Mouse (Mus musculus) forebrain, embryonic 11.5 days (tissue): ENCODE measurements around the gene Ctf1. TPM values are rescaled to one million over a fixed set of nuclear protein-coding genes. Genes with fewer than 3 reads are reported as not detected.
A peak's percentile ranks its signal among the peaks of the same experiment; 100 is the strongest.

Source experiments
- ATAC-seq: fragments of 200-750 bp; cut with Nextera tagmentation; replicated peaks from 2 replicates; pipeline ENCODE4 v1.8.0; 2017; ENCODE audit warnings: moderate TSS enrichment; ENCODE audit not compliant: low FRiP score
- DNase-seq: peaks from one replicate; pipeline ENCODE4 v3.0.0-alpha.2; 2017; ENCODE audit warnings: low spot score
- H3K27ac ChIP-seq: fragments of 300-500 bp; sonication (generic); 2 replicates; pipeline ENCODE4 v1.5.1; 2014; ENCODE audit warnings: low read depth, low read length
- H3K27me3 ChIP-seq: fragments of 300-500 bp; sonication (generic); 2 replicates; pipeline ENCODE4 v1.6.1; 2014; ENCODE audit warnings: mild to moderate bottlenecking, low read length, mixed read lengths; ENCODE audit not compliant: control insufficient read depth, insufficient read depth
- H3K36me3 ChIP-seq: fragments of 300-500 bp; sonication (generic); 2 replicates; pipeline ENCODE4 v1.6.1; 2014; ENCODE audit warnings: mild to moderate bottlenecking, low read length, moderate library complexity, mixed read lengths; ENCODE audit not compliant: control insufficient read depth, insufficient read depth
- H3K4me1 ChIP-seq: fragments of 300-500 bp; sonication (generic); replicated peaks from 2 replicates; pipeline ENCODE4 v1.6.1; 2014; ENCODE audit warnings: low read length, mixed read lengths; ENCODE audit not compliant: control insufficient read depth, insufficient read depth
- H3K4me2 ChIP-seq: fragments of 300-500 bp; sonication (generic); 2 replicates; pipeline ENCODE4 v1.6.1; 2014; ENCODE audit warnings: low read depth, mild to moderate bottlenecking, low read length, moderate library complexity, mixed read lengths; ENCODE audit not compliant: severe bottlenecking
- H3K4me3 ChIP-seq: fragments of 300-500 bp; sonication (generic); 2 replicates; pipeline ENCODE4 v1.5.1; 2014; ENCODE audit warnings: low read depth, low read length
- H3K9ac ChIP-seq: fragments of 300-500 bp; sonication (generic); 2 replicates; pipeline ENCODE4 v1.6.1; 2014; ENCODE audit warnings: low read length
- H3K9me3 ChIP-seq: fragments of 300-500 bp; sonication (generic); 2 replicates; pipeline ENCODE4 v1.6.1; 2016; ENCODE audit warnings: low read length, mixed read lengths; ENCODE audit not compliant: control insufficient read depth
- WGBS: fragments of 180-500 bp; shearing (Covaris S2); extraction: QIAGEN DNeasy Blood & Tissue Kit; methylation state at CpG from one replicate; pipeline ENCODE4 v1.1.7; 2014; 5-methylcytosine and 5-hydroxymethylcytosine counted together
- polyA plus RNA-seq: library from polyadenylated mRNA; unstranded; fragments of >200 nt; fragmentation: Nextera tagmentation; extraction: Ambion mirVana; gene quantifications from 2 replicates; pipeline ENCODE4 v1.2.1, GENCODE M21; 2014

Gene Ctf1
- polyA plus RNA-seq, 1 experiment from 2014 or later = 7.2 TPM

DNA sequence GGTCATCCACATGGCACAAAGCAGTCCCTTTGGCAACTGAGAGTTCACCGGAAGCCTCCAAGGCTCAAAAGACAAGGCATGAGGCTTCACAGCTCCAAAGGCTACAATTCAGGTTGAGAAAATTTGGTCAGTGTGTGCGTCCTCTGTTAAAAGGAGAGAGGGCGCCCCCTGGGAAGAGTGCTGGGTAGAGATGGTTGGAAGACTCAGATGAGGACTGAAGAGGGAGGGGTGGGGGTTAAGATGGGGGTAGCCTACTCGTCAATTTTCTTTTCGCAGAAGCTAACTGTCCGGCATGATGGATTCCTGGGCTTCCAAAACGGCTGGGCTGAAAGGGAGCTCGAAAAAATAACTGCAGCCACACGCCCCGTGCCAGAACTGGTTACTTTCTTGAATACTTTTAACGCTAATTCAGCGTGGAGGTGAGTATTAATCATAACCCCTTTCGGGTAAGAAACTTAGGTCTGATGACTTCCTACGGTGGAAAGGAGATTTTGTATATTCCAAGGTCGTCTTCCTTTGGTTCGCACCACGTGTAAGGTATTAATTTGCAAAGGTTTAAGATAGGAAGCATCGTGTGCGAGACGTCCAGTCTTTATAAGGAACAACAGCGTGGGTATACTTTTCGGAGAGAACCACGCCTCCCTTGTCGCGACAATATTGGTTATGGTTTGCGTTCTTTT is 32.0 kb downstream of the Ctf1 start, which contains the start of gene Fbxl19:
Gene Fbxl19 (plus strand): TSS at position 178 of the 680 bp plus-strand sequence.
- 1% methylated on average over 26 of the region's 26 CpGs for WGBS
- Histone ChIP-seq H3K9me3 (no peaks in the 10 kb centered on the region), H3K27ac (peak within 1 kb of the TSS; percentile 90), H3K27me3 (no peaks in the 10 kb centered on the region), H3K4me1 (no peaks in the 10 kb centered on the region; the same call in 1 of the 2 replicates), H3K36me3 (no peaks in the 10 kb centered on the region; the same call in 1 of the 2 replicates), H3K4me2 (peak within 1 kb of the TSS; percentile 82), H3K9ac (peak within 1 kb of the TSS; percentile 89), H3K4me3 (peak within 1 kb of the TSS; percentile 88)
- ATAC-seq (no peak), DNase-seq (peak; percentile 82)

DNA sequence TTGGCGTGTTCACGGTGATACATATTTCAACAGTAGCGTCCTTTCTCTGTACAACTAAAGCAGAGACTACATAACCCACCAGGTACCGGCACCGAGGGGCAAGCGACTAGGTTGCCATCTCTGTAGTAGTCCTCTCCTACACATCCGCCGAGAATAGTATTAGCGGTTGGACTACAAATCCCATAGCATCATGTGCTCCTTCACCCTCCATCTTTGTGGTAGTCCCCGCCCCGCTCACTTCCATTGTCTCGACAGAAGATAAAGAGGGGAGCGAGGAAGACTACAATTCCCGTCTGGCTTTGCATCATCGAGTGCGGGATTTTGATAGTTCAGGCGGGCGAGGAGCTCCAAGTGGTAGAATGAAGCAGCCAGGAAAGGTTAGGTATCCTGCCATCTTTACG is 32.7 kb downstream of the Ctf1 start:
- no peaks in the 10 kb centered on the region for H3K9me3 ChIP-seq
- H3K36me3 ChIP-seq = no peaks in the 10 kb centered on the region; the same call in 1 of the 2 replicates
- peak overlapping the region; percentile 88 for H3K4me3 ChIP-seq
- under 1% methylated on average over 19 of the region's 19 CpGs for WGBS
- H3K4me2 ChIP-seq = peak overlapping the region; percentile 82
- no peaks in the 10 kb centered on the region for H3K27me3 ChIP-seq
- no peaks in the 10 kb centered on the region; the same call in 1 of the 2 replicates for H3K4me1 ChIP-seq
- peak; percentile 93 for DNase-seq
- H3K27ac ChIP-seq = peak overlapping the region; percentile 90
- peak overlapping the region; percentile 89 for H3K9ac ChIP-seq
- peak; percentile 80 for ATAC-seq

DNA sequence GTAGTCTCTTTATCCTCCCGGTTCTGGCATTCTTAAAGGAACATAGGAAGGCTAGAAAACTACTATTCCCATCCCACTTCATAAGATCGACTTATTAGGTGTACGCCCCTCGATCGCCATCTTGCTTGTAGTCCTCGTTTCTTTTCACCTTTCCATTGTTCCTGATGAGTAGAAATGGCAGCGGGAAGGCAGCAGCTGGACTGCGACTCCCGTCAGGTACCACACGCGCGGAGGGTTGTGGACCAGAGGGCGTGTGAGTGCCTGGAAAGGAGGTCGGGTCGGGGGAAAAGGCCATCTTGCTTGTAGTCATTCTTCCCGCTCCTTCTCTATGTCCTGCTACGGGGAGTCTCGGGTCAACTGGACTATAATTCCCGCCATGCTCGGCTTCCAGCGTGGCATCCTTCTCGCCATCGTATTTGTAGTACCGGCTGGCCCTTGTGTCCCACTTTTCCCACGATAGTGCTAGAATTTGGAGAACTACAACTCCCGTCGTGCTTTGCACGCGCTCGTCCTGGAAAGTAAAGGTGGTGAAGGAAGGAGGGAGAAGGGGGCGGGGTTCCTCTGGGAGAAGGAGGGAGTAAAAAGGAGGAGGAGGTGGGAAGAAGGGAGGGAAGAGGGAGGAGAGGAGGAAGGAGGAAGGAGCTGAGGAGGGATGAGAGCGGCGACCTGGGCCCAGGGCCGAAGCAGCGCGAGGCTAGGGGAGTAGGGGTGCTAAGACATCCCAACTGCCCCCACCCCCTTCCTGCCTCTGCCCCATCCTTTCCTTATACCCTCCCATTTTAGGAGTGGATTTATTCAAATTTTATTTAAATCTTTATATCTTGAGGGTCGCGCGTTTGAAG is 33.3 kb downstream of the Ctf1 start:
- WGBS = under 1% methylated on average over 36 of the region's 39 CpGs

DNA sequence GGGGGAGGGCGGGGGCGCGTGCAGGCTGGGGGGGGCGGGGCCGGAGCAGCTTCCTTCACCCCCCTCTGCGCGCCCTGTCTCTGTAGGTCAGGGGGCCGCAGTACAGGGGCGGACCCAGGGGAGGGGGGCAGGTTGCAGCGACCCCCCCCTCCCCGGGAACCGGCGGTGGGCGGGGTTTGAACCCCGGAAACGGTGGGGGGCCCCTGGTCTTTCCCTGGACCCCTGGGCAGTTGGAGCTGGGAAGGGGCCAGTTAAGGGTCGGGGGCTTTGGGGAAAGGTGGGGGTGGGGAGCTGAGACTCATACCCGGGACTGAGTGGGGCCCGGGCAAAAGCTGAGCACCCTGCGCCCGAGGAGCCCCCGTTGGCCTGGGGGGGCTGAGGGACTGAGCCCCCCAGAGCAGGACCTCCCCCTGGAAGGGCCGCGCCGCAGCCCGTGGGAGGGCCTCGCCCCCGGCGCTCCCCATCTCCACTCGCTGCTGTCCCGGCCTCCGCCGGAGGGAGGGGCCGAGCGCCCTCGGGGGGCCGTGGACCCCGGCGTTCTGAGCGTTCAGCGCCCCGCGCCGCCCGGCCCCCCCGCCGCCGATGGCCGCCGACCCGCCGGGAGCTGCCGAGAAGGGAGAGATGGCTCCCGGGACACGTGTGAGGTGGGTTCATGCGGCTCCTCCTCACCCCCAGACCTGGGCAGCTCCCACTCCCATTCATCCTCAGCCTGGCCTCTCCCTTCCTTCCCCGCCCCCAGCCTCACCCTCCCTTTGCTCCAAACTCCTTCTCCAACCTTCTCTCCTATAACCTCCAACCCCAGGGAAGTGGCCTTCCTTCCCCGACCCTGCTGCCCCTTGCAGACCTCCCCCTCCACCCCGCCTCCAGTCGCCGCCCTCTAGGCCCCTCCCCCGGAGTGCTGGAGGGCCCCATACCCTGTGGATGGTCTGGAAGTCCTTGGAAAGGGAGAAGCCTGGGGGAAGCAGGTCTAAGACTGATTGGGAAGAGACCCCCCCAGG is 34.3 kb downstream of the Ctf1 start:
- H3K9me3 ChIP-seq = no peaks in the 10 kb centered on the region
- peak overlapping the region; percentile 88 for H3K4me3 ChIP-seq
- H3K27ac ChIP-seq = peak overlapping the region; percentile 90
- ATAC-seq (peak; percentile 25; the same call in 1 of the 2 replicates), DNase-seq (peak; percentile 83)
- peak overlapping the region; percentile 82 for H3K4me2 ChIP-seq
- WGBS = 1% methylated on average over 55 of the region's 62 CpGs
- peak overlapping the region; percentile 89 for H3K9ac ChIP-seq
- H3K36me3 ChIP-seq = peaks cover 7% of the 10 kb centered on the region
- no peaks in the 10 kb centered on the region; the same call in 1 of the 2 replicates for H3K4me1 ChIP-seq
- H3K27me3 ChIP-seq = no peaks in the 10 kb centered on the region

More for the DNA sequence above, 33.3 kb downstream of the Ctf1 start:
- Histone ChIP-seq H3K9ac (peak overlapping the region; percentile 89), H3K9me3 (no peaks in the 10 kb centered on the region), H3K4me2 (peak overlapping the region; percentile 82), H3K27me3 (no peaks in the 10 kb centered on the region), H3K4me1 (no peaks in the 10 kb centered on the region; the same call in 1 of the 2 replicates), H3K27ac (peak overlapping the region; percentile 90), H3K4me3 (peak overlapping the region; percentile 88), H3K36me3 (peaks cover 3% of the 10 kb centered on the region; the same call in 1 of the 2 replicates)
- ATAC-seq (peak; percentile 85), DNase-seq (peak; percentile 95)

DNA sequence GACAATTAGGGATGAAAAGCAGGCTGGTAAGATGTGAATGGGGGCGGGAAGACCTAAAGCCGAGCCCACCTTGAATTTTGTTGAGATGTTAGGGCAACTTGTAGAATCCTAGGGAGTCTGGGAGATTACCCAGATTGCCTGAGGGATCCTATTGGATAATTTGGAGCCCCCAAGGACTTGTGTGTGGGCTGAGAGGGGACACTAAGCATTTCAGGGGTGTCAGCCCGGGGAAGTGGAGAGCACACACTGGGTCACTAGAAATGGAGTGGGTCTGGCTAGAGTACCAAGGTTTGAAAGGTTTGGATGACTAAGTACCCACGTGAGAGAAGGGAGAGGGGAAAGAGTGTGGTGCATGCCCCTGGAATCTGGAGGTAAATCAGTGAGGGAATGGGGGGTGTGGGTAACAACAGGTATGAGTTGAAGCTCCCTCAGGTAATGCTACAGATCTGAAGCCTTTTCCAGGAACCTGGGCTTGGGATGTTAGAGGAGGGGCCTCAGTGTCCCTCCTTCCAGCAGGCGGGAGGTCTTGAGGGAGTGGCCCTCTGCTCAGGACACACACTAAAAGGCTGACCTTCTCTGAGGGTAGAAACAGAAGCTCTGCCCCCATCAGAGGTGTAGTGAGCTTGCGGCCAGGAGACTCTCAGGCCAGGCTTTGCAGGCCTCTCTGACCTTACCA is 35.2 kb downstream of the Ctf1 start:
- ATAC-seq (no peak), DNase-seq (no peak)
- Histone ChIP-seq H3K4me3 (peak overlapping the region; percentile 88), H3K9ac (peak overlapping the region; percentile 89), H3K4me2 (peak overlapping the region; percentile 82), H3K36me3 (peaks cover 13% of the 10 kb centered on the region), H3K4me1 (no peaks in the 10 kb centered on the region; the same call in 1 of the 2 replicates), H3K27ac (peak overlapping the region; percentile 90; the same call in 1 of the 2 replicates), H3K9me3 (no peaks in the 10 kb centered on the region), H3K27me3 (no peaks in the 10 kb centered on the region)
- WGBS = 24% methylated on average over 5 of the region's 6 CpGs

DNA sequence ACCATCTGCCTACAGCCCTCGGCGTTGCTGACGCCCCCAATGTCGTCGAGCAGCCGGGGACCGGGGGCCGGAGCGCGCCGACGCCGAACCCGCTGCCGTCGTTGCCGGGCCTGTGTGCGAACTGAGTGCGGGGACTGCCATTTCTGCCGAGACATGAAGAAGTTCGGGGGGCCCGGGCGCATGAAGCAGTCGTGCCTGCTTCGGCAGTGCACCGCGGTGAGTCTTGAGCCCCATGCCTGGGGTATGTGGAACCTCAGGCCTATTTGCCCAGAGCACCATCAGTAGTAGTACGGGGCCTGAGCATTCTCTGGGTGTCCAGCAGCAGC is 35.7 kb downstream of the Ctf1 start:
- 95% methylated on average over 28 of the region's 28 CpGs for WGBS
- Histone ChIP-seq H3K9me3 (no peaks in the 10 kb centered on the region), H3K27ac (no peak overlapping the region), H3K36me3 (peaks cover 13% of the 10 kb centered on the region), H3K4me2 (no peak overlapping the region), H3K4me3 (no peak overlapping the region), H3K27me3 (no peaks in the 10 kb centered on the region), H3K4me1 (no peaks in the 10 kb centered on the region; the same call in 1 of the 2 replicates), H3K9ac (no peak overlapping the region)
- DNase-seq (no peak), ATAC-seq (no peak)

DNA sequence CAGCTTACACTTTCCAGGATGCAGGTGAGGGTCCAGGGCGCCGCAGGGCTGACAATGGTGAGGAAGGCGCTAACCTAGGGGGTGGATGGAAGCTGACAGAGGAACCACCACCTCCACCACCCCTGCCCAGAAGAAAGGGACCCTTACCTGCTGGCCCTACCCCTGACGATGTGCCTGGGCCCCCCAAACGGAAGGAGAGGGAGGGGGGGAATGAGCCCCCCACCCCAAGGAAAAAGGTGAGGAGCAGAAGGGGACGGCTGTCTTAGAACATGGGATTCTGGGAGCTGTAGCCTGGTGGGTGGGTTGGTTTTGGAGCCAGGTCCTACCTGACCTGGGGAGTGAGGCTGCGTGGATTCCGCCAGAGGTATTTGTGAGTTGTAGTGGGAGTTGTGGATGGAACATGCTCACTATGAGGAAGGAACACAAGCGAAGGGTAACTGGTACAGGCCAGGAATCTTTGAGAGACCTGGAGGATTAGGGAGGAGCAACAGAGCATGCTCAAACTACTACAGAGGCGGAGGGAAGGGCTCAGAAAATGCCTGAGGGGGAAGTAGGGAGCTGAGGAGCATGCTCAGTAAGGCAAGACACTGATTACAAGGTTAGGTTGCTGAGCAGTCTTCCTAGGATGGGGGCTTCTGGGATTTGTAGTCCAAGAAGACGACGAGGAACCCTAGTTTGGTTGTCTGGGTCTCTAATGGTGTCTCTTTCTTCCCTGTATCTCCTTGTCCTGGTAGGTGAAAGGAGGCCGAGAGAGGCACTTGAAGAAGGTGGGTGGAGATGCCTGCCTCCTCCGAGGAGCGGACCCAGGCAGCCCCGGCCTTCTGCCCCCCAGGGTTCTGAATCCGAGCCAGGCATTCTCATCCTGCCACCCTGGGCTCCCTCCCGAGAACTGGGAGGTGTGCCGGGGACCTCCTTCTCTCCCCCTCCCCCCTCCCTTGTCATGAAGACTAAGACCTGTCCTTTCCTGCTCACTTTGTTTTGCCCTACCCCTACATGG is 37.9 kb downstream of the Ctf1 start:
- DNase-seq (no peak), ATAC-seq (no peak)
- no peaks in the 10 kb centered on the region; the same call in 1 of the 2 replicates for H3K4me1 ChIP-seq
- WGBS = 83% methylated on average over 19 of the region's 19 CpGs
- H3K9ac ChIP-seq = no peak overlapping the region
- no peaks in the 10 kb centered on the region for H3K27me3 ChIP-seq
- H3K27ac ChIP-seq = no peak overlapping the region
- H3K4me2 ChIP-seq = no peak overlapping the region
- H3K36me3 ChIP-seq = peaks cover 16% of the 10 kb centered on the region
- no peaks in the 10 kb centered on the region for H3K9me3 ChIP-seq
- no peak overlapping the region for H3K4me3 ChIP-seq
